16 mouse cellular contexts compared by ENCODE assay signal in the genomic region with DNA sequence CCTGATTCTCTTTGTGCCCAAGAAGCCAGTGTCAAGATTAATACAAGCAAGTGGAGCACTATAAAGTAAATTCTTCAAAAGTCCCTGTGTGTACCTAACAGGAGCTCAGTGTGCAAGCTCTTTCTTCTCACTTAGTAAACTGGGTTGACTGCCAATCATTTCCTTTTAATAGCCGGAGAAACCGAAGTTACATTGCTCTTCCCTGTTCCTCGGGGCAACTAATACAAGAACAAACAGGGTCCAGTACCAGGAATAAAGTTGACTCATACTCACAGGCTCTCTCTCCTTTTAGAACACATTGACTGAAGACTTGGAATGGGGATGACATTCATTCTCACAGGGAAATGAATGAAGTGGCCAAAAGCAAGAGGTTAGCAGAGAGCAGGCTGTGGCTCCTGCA. TPM values are rescaled to one million over a fixed set of nuclear protein-coding genes. Genes with fewer than 3 reads are reported as not detected.
A peak's percentile ranks its signal among the peaks of the same experiment; 100 is the strongest.
DNase-seq lines count a peak whose midpoint lies in the region; ATAC-seq and TF ChIP-seq lines count a peak whose summit lies in the region.
"Had no signal": no experiment of that assay in that cellular context is flagged by ENCODE, and none has a peak within 500 bp of the region (broad histone marks: within the 10 kb centered on the region; RNA-seq: fewer than 3 reads in every experiment).

No protein-coding gene starts in this region.

- H3K4me1 ChIP-seq in lung, embryonic 15.5 days = peaks cover 35% of the 10 kb centered on the region
- H3K4me1 ChIP-seq in lung, adult 2 months (ENCODE audit: control insufficient read depth, insufficient read depth, low read length) = peaks cover 10% of the 10 kb centered on the region
- H3K4me1 ChIP-seq in heart, embryonic 13.5 days = peaks cover 72% of the 10 kb centered on the region
- H3K4me1 ChIP-seq in liver, postnatal 0 days (ENCODE audit: insufficient read depth) = peaks cover 17% of the 10 kb centered on the region

- no peak overlapping the region for H3K4me2 ChIP-seq in lung, embryonic 15.5 days
- peak overlapping the region; percentile 58 for H3K4me2 ChIP-seq in heart, embryonic 13.5 days
- no peak overlapping the region for H3K4me2 ChIP-seq in liver, postnatal 0 days (ENCODE audit: low read depth, low read length)
- H3K4me2 ChIP-seq: embryonic facial prominence, embryonic 13.5 days; neural tube, embryonic 15.5 days had no signal

- DNase-seq in heart, adult 18-20 months = peak; percentile 38 to 56
- no peak for DNase-seq in heart, postnatal 25 days (ENCODE audit: low spot score)
- DNase-seq in lung, adult 2 months = no peak
- no peak for DNase-seq in liver, postnatal 0 days
- DNase-seq in left cerebral cortex, postnatal 36 days (ENCODE audit: low spot score in 2 of 2) = no peak
- no peak for DNase-seq in natural killer cell, adult 2 months (ENCODE audit: low spot score in 2 of 2)
- DNase-seq: adrenal gland, postnatal 10 days; kidney, postnatal 10 days; left cerebral cortex, postnatal 4 days; retina, postnatal 1 day; thymus, adult 18-20 months had no signal

- no peak for TF ChIP-seq EP300 in liver, postnatal 0 days (IDR thresholded peaks at IDR 0.05; ENCODE audit: low read depth)

- WGBS in lung, embryonic 15.5 days = 56% methylated on average over 3 of the region's 3 CpGs
- 37% methylated on average over 3 of the region's 3 CpGs for WGBS in lung, adult 2 months
- WGBS in heart, embryonic 13.5 days = 48% methylated on average over 3 of the region's 3 CpGs
- 59% methylated on average over 3 of the region's 3 CpGs for WGBS in liver, postnatal 0 days (ENCODE audit: insufficient replicate concordance)

- H3K4me3 ChIP-seq in lung, embryonic 15.5 days = no peak overlapping the region
- no peak overlapping the region for H3K4me3 ChIP-seq in lung, adult 2 months (replicated peaks; ENCODE audit: extremely low read depth, low read depth, low read length)
- H3K4me3 ChIP-seq in heart, embryonic 13.5 days = no peak overlapping the region
- H3K4me3 ChIP-seq in liver, postnatal 0 days (ENCODE audit: low read depth, low read length) = no peak overlapping the region
- H3K4me3 ChIP-seq: embryonic facial prominence, embryonic 13.5 days; neural tube, embryonic 15.5 days had no signal

- no peak overlapping the region for H3K9ac ChIP-seq in lung, embryonic 15.5 days
- peak overlapping the region; percentile 55 for H3K9ac ChIP-seq in heart, embryonic 13.5 days
- no peak overlapping the region for H3K9ac ChIP-seq in liver, postnatal 0 days (replicated peaks)
- H3K9ac ChIP-seq: embryonic facial prominence, embryonic 13.5 days; neural tube, embryonic 15.5 days had no signal

- no peak for ATAC-seq in lung, embryonic 15.5 days (ENCODE audit: borderline replicate concordance, extremely low read depth, low FRiP score, low TSS enrichment)
- no peak for ATAC-seq in heart, embryonic 13.5 days (ENCODE audit: extremely low read depth, insufficient number of reproducible peaks, low FRiP score, low TSS enrichment)
- no peak for ATAC-seq in liver, postnatal 0 days
- ATAC-seq: inflammation-experienced regulatory T-cells, adult 6 months had no signal

- peak overlapping the region; percentile 45; the same call in 1 of the 2 replicates for H3K27ac ChIP-seq in lung, embryonic 15.5 days
- peak overlapping the region; percentile 94 for H3K27ac ChIP-seq in heart, embryonic 13.5 days (replicated peaks)
- peak overlapping the region; percentile 82 for H3K27ac ChIP-seq in liver, postnatal 0 days (ENCODE audit: low read depth)
- H3K27ac ChIP-seq: embryonic facial prominence, embryonic 13.5 days; neural tube, embryonic 15.5 days had no signal

- intact Hi-C loops in heart, postnatal 25 days (cut with DNase I) = no loop called here
- intact Hi-C loops in left cerebral cortex, postnatal 36 days (cut with DNase I) = no loop called here

- H3K36me3 ChIP-seq in lung, embryonic 15.5 days = no peaks in the 10 kb centered on the region
- H3K36me3 ChIP-seq in heart, embryonic 13.5 days = no peaks in the 10 kb centered on the region
- H3K36me3 ChIP-seq in liver, postnatal 0 days (replicated peaks; ENCODE audit: insufficient read depth, low read length) = no peaks in the 10 kb centered on the region
- H3K36me3 ChIP-seq: embryonic facial prominence, embryonic 13.5 days; neural tube, embryonic 15.5 days had no signal

- no peak for TF ChIP-seq POLR2A in lung, adult 2 months (IDR thresholded peaks at IDR 0.05; ENCODE audit: borderline replicate concordance, extremely low read depth, low read depth, low read length)

- no peaks in the 10 kb centered on the region for H3K9me3 ChIP-seq in lung, embryonic 15.5 days
- no peaks in the 10 kb centered on the region for H3K9me3 ChIP-seq in heart, embryonic 13.5 days
- H3K9me3 ChIP-seq in liver, postnatal 0 days (ENCODE audit: low read length) = 0 out of 2 replicates have a peak, but pooled peaks cover 3% of the 10 kb centered on the region
- H3K9me3 ChIP-seq: embryonic facial prominence, embryonic 13.5 days; neural tube, embryonic 15.5 days had no signal

- TF ChIP-seq CTCF in lung, adult 2 months (IDR thresholded peaks at IDR 0.05; ENCODE audit: insufficient read depth, low read length) = no peak
- no peak for TF ChIP-seq CTCF in liver, postnatal 0 days (IDR thresholded peaks at IDR 0.05; ENCODE audit: low read depth)

- H3K27me3 ChIP-seq in lung, embryonic 15.5 days = no peaks in the 10 kb centered on the region
- H3K27me3 ChIP-seq in heart, embryonic 13.5 days (replicated peaks) = no peaks in the 10 kb centered on the region
- H3K27me3 ChIP-seq in liver, postnatal 0 days (ENCODE audit: insufficient read depth, low read length) = no peaks in the 10 kb centered on the region
- H3K27me3 ChIP-seq: embryonic facial prominence, embryonic 13.5 days; neural tube, embryonic 15.5 days had no signal

RNA-seq across cellular contexts. Expression of a gene that starts 37.8 kb away (rescaled TPM):
- total RNA-seq in heart, adult 18-20 months (2021) = 100 to 1,000 TPM; 156 to 159 TPM
- total RNA-seq in heart, postnatal 25 days (2021) = 100 to 1,000 TPM; 166 to 175 TPM
- polyA plus RNA-seq in lung, embryonic 15.5 days (2015; fragmentation: Nextera tagmentation; extraction: Ambion mirVana) = 29.1 and 29.5 TPM in 2 replicates
- 14.5 and 15.7 TPM in 2 replicates for polyA plus RNA-seq in lung, adult 2 months (2012; rRNA removed)
- 65.4 and 70.4 TPM in 2 replicates for polyA plus RNA-seq in heart, embryonic 13.5 days (2015; fragmentation: Nextera tagmentation; extraction: Ambion mirVana)
- 62.7 and 69.6 TPM in 2 replicates for polyA plus RNA-seq in liver, postnatal 0 days (2015; fragmentation: Nextera tagmentation; extraction: Ambion mirVana)
- total RNA-seq in left cerebral cortex, postnatal 36 days (2021) = 10 to 100 TPM; 19.2 to 26.8 TPM

Comparison
In these comparisons a context has a peak if more than half of its experiments do, and no peak if none do; other contexts are left out.
1. DNase-seq: peak in heart, adult 18-20 months (2 of 2); none in heart, postnatal 25 days (single experiment), lung, adult 2 months (single experiment), liver, postnatal 0 days (single experiment), left cerebral cortex, postnatal 36 days (0 of 2) and natural killer cell, adult 2 months (0 of 2).
2. Peak in every context shown above with its lines, with median percentiles within 50 percentile points of each other: H3K27ac ChIP-seq.